Mouse (Mus musculus): ENCODE measurements around the gene Prap1.
A peak's percentile ranks its signal among the peaks of the same experiment; 100 is the strongest.

Prap1 gene

DNA sequence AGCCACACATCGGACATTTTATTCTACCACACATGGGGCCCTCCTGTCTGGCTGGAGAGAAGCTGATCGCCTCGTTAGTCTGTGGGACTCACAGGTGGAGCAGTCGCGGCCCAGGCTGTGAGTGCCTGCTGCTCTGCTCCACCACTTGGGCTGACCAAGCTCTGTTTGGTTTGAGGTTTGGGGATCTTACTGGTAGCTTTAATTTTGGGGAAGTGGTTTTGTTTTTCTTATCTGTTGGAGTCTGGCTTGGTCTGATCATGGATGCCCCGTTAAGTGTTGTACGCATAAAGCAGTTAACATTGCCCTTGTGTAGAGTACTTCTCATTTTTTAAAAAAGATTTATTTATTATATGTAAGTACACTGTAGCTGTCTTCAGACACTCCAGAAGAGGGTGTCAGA, 40.8 kb downstream of the Prap1 start:
- peak; percentile 79 for DNase-seq (ENCODE audit: low read depth)

DNA sequence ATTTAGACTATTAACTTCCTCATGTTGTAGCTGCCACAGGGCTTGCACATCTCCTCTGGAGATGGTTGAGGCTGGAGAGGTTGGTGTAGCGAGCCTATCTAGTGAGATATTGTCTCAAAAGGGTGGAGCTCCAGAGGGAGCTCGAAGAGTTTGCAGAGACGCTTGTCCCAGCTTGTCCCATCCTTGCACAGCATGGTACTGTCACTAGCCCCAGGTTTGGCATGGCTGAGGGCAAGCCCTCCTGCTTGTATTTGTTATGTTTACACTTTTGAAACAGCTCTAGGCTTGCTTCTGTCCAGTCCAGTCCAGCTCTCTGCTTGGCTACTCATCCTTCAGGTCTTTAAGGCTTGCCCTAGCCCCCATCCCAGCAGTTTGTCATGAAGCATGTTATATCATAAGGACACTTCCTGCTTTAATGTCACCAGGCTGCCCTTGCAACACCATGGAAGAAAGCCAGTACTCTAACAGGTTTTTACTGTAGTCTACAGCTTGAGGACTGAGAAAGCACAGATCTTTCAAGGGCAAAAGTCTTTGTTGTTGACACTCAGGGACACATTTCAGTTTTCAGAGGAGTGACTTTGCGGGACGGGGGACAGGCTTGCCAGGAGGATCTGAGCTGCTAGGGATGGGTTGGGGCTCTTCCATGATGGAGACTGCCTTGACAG, 42.0 kb downstream of the Prap1 start:
- DNase-seq (ENCODE audit: low read depth) = peak; percentile 35

DNA sequence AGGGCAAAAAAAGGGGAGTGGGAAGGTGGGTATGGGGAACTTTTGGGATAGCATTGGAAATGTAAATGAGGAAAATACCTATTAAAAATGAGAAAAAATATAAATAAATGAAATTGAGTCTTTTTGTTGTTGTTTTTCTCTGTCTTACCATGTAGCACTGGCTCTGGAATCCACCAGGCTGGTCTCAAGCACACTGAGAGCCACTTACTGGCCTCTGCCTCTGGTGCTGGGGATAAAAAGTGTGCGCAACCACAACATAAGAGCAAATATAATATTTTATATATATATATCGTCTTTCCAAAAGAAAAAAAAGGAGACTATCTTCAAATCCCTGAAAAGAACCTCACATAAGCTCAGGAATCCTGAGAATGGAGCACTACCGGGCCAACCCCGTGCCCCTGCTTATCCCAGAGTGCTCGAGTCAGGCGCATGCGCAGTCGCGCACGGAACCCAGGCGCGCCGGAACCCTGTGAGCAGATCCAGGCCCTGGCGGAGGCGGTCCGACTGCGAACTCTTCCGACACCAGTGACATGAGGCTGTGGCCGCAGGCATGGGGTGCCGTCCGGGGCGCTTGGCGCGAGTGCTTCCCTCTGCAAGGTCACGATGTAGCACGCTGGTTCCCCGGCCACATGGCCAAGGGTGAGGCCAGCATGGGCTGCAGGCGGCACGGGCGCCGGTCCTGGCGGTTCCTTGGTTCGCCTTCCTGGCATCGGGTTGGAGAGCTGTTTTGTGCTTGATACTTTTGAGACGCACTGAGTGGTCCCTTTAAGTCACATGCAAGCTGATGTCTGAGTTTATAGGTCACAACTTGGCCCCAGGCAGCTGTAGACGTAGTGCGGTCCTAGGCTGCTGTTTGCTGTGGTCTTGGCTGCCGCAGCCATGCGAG, 44.2 kb downstream of the Prap1 start, which contains the start of gene Mtg1:
TSS of gene Mtg1 (plus strand) at position 430 of the 886 bp plus-strand sequence.
- DNase-seq (ENCODE audit: low read depth) = peak; percentile 96

DNA sequence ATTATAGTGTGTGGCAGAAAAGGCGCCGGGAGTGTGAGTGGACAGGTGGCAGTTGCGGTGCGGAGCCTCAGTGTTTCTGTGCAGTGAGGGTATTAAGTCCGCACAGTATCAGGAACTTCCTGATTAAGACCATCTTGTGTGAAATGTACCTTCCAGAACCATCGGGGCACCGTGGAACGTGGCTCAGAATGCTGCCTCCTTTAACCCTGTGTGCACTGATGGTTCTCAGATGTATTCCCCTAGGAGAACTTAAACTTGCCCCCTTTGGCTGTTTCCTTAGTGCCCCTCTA, 44.8 kb downstream of the Prap1 start:
- no peak for DNase-seq (ENCODE audit: low read depth)

DNA sequence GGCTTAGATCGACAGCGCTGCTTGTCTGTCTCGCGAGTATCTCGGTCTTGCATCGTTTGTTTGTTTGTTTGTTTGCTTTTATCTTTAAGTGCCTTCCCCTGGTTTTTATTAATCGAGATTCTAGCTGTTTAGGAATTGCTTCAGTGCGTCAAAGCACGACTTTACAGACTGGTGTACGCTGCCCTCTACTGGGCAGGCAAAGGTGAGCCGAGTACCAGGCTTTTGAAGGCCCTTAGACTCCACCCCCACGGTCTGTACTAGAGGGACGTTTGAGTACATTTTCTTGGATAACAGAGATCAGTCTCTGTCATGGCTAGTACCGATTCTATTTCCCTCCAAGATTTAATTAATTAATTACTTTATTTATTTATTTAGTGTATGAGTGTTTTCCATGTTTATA, 48.2 kb downstream of the Prap1 start:
- peak; percentile 84 for DNase-seq (ENCODE audit: low read depth)

DNA sequence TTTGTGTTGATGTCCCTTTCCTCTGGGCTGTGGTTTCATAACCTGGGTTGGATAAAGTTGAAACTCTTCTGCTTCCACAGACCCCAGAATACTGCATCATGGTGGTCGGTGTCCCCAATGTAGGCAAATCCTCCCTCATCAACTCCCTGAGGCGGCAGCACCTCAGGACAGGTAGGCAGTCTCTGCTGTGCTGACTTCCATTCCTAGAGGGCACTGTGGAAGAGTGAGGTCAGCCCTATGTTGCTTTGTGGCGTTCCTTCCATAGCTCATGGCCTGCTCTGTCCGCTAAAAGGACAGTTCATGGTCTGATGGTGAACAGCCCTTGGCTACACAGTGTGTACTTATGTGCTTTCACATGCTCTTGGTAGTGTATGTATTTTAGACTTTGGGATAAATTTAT, 51.4 kb downstream of the Prap1 start:
- DNase-seq (ENCODE audit: low read depth) = no peak
